Mouse (Mus musculus) limb, embryonic 10.5 days (tissue): ENCODE results near the gene Gm42417. TPM values are rescaled to one million over a fixed set of nuclear protein-coding genes. Genes with fewer than 3 reads are reported as not detected.
A peak's percentile ranks its signal among the peaks of the same experiment; 100 is the strongest.

Experiments
- DNase-seq: peaks from one replicate; pipeline ENCODE4 v3.0.0-alpha.2; 2017; ENCODE audit warnings: low spot score
- H3K27ac ChIP-seq: fragments of 300-500 bp; sonication (generic); 2 replicates; pipeline ENCODE4 v1.5.1; 2016; ENCODE audit warnings: mild to moderate bottlenecking
- H3K27me3 ChIP-seq: fragments of 300-500 bp; sonication (generic); 2 replicates; pipeline ENCODE4 v1.6.1; 2016; ENCODE audit warnings: low read depth, mild to moderate bottlenecking; ENCODE audit not compliant: poor library complexity, severe bottlenecking
- H3K36me3 ChIP-seq: fragments of 300-500 bp; sonication (generic); 2 replicates; pipeline ENCODE4 v1.6.1; 2016; ENCODE audit warnings: mild to moderate bottlenecking, moderate library complexity
- H3K4me1 ChIP-seq: fragments of 300-500 bp; sonication (generic); 2 replicates; pipeline ENCODE4 v1.6.1; 2016
- H3K4me3 ChIP-seq: fragments of 300-500 bp; sonication (generic); 2 replicates; pipeline ENCODE4 v1.5.1; 2016; ENCODE audit warnings: mild to moderate bottlenecking, moderate library complexity
- H3K9me3 ChIP-seq: fragments of 300-500 bp; sonication (generic); replicated peaks from 2 replicates; pipeline ENCODE4 v1.6.1; 2016; ENCODE audit warnings: mild to moderate bottlenecking
- WGBS: fragments of 180-500 bp; shearing (Covaris S2); methylation state at CpG from one replicate; pipeline ENCODE4 v1.1.7; 2016; 5-methylcytosine and 5-hydroxymethylcytosine counted together
- microRNA-seq: library from miRNA; unstranded; fragments of <30 nt; microRNA quantifications from one replicate; pipeline ENCODE4, GENCODE M21; 2017
- polyA plus RNA-seq: library from polyadenylated mRNA; unstranded; fragments of >200 nt; fragmentation: Nextera tagmentation; extraction: Ambion mirVana; gene quantifications from 2 replicates; pipeline ENCODE4 v1.2.1, GENCODE M21; 2016

The Gm42417 gene
- polyA plus RNA-seq, 1 experiment from 2014 or later: 0.39 TPM

DNA sequence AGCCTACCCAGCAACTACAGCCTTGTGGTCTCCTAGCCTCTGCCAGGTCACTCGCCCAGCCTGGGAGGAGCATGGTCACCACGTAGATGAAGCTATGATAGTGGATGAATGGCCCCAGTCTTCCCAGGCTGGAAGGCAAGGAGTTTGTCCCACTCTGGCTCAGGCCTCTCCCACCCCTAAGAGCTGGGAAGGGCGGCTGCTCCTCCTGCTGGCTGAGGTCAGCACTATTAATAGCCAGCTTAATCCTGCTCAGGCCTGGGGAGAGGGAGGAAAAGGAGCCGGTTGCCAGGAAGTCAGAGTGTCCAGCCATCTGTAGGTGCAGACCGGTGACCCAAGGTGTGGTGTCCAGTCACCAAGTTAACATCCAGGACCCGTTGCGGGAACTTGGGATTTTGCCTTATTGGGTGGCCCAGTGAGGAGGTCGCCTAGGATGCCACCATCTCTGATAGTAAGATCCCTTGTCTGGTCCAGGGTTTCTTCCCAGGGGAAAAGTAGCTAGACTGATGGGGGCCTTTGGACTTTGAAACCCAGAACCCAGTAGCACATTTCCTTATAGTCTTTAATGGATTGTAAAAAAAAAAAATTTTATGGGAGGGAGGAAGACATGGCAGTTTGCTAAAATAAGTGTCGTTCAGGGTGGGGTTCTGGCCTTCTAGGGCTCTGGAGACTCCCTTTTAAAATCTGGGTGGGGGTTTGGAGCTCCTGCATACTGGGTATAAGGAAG, 46.7 kb downstream of the Gm42417 start:
- H3K4me3 ChIP-seq: no peak overlapping the region
- peak overlapping the region; percentile 42; the same call in 1 of the 2 replicates for H3K27ac ChIP-seq
- 48% methylated on average over 9 of the region's 9 CpGs for WGBS
- DNase-seq: peak; percentile 53
- H3K36me3 ChIP-seq: no peaks in the 10 kb centered on the region
- no peaks in the 10 kb centered on the region for H3K9me3 ChIP-seq
- no peaks in the 10 kb centered on the region for H3K27me3 ChIP-seq
- peaks cover 20% of the 10 kb centered on the region for H3K4me1 ChIP-seq

DNA sequence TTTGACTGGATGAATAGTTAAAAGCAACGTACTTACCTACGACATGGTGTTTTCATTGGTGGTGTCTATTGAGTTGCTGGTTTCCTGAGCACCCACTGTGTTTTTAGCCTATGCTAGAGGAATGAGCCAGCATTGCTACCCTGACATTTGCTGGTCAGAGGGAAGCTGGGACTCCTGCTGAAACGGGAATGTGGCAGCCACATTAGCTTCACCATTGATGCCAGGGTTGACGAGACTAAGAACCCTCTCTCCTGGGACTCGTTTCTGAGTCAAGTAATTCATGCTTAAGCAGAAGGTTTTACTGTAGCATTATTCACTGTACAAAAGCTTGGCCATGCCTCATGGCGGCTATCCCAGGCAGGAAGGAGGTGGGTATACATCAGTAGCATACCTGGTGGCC, 49.6 kb downstream of the Gm42417 start:
- H3K27ac ChIP-seq: no peak overlapping the region
- H3K36me3 ChIP-seq: no peaks in the 10 kb centered on the region
- no peaks in the 10 kb centered on the region for H3K27me3 ChIP-seq
- 86% methylated on average over 6 of the region's 6 CpGs for WGBS
- peaks cover 23% of the 10 kb centered on the region for H3K4me1 ChIP-seq
- no peak for DNase-seq
- no peak overlapping the region for H3K4me3 ChIP-seq
- no peaks in the 10 kb centered on the region for H3K9me3 ChIP-seq

GRCm38 (mm10) chr1:36487111-36487510, 52.1 kb downstream of the Gm42417 start:
- Histone ChIP-seq H3K4me1 (peaks cover 10% of the 10 kb centered on the region), H3K4me3 (no peak overlapping the region), H3K9me3 (no peaks in the 10 kb centered on the region), H3K27me3 (no peaks in the 10 kb centered on the region), H3K27ac (no peak overlapping the region), H3K36me3 (no peaks in the 10 kb centered on the region)
- WGBS: 92% methylated on average over 9 of the region's 9 CpGs
- DNase-seq: no peak

GRCm38 (mm10) chr1:36485080-36485479, 54.1 kb downstream of the Gm42417 start:
- no peak for DNase-seq
- no peaks in the 10 kb centered on the region for H3K9me3 ChIP-seq
- H3K27me3 ChIP-seq: no peaks in the 10 kb centered on the region
- no peaks in the 10 kb centered on the region for H3K36me3 ChIP-seq
- H3K4me3 ChIP-seq: no peak overlapping the region
- WGBS: 90% methylated on average over 7 of the region's 7 CpGs
- no peak overlapping the region for H3K27ac ChIP-seq
- H3K4me1 ChIP-seq: peaks cover 7% of the 10 kb centered on the region; the same call in 1 of the 2 replicates

DNA sequence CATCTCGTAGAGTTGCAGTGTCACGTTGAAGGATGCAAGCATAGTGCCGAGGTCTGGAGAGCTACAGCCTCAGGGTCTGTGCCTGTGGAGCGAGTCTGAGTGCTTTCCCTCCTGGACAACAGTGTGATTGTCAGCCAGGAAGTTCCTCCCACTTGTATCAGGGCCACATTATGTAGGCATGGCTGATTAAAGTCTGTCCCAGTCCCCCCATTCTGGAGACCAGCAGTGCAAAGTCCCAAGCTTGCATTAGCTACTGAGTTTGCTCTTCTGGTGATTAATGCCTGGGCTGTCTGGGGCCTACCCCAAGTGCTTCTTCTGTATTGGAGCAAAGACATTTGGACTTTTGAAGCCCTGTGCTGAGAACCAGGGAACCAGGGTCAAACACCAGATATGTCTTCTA, 55.4 kb downstream of the Gm42417 start:
- Histone ChIP-seq H3K27ac (no peak overlapping the region), H3K36me3 (no peaks in the 10 kb centered on the region), H3K4me3 (no peak overlapping the region), H3K9me3 (no peaks in the 10 kb centered on the region), H3K4me1 (peaks cover 7% of the 10 kb centered on the region; the same call in 1 of the 2 replicates), H3K27me3 (no peaks in the 10 kb centered on the region)
- 80% methylated on average over 4 of the region's 4 CpGs for WGBS
- no peak for DNase-seq

Small RNAs within 50 kb of the gene (microRNA-seq; reads per million reads assigned to microRNA genes)
- not detected for gene Gm47280

Other genes with a start within 250 kb of the Gm42417 start
- 2.8 and 4.2 TPM in 2 replicates for gene Arid5a, start 231.7 kb downstream of the Gm42417 start, polyA plus RNA-seq
- 50.3 and 53.4 TPM in 2 replicates for gene Kansl3, start 170.2 kb downstream of the Gm42417 start, polyA plus RNA-seq
- gene Fer1l5, start 167.1 kb downstream of the Gm42417 start, polyA plus RNA-seq: 1.1 and 1.7 TPM in 2 replicates
- gene Lman2l, start 94.2 kb downstream of the Gm42417 start, polyA plus RNA-seq: 53.7 and 59.8 TPM in 2 replicates
- gene Cnnm4, start 67.8 kb downstream of the Gm42417 start, polyA plus RNA-seq: 12.7 and 17.5 TPM in 2 replicates
- gene Cnnm3, start 27.6 kb downstream of the Gm42417 start, polyA plus RNA-seq: 3.6 and 4.5 TPM in 2 replicates
- gene Ankrd23, start 2.5 kb downstream of the Gm42417 start, polyA plus RNA-seq: 14.3 and 16.8 TPM in 2 replicates
- 19.5 and 20.3 TPM in 2 replicates for gene Ankrd39, start 8.0 kb upstream of the Gm42417 start, polyA plus RNA-seq
- 28.5 and 34.2 TPM in 2 replicates for gene Sema4c, start 18.9 kb upstream of the Gm42417 start, polyA plus RNA-seq
- 1.3 and 1.6 TPM in 2 replicates for gene Fam178b, start 143.8 kb upstream of the Gm42417 start, polyA plus RNA-seq
- 535 and 559 TPM in 2 replicates for gene Cox5b, start 152.0 kb upstream of the Gm42417 start, polyA plus RNA-seq
- gene 4933424G06Rik, start 170.7 kb upstream of the Gm42417 start, polyA plus RNA-seq: not detected in 2 replicates
- gene Actr1b, start 175.0 kb upstream of the Gm42417 start, polyA plus RNA-seq: 155 and 156 TPM in 2 replicates
- gene Zap70, start 222.4 kb upstream of the Gm42417 start, polyA plus RNA-seq: 0.36 TPM in 1 of 2 replicates, not detected in the other